Mouse (Mus musculus): Measurements from ENCODE around the gene Mvb12b. TPM values are rescaled to one million over a fixed set of nuclear protein-coding genes. Genes with fewer than 3 reads are reported as not detected.

The Mvb12b gene
- 15.1 TPM for polyA plus RNA-seq (2014; fragmentation: Illumina TruSeq; extraction: RNeasy Lipid Tissue Mini Kit (QIAGEN cat#74804); ENCODE audit: low read depth, low replicate concordance)

GRCm38 (mm10) chr2:33887328-33888099 lies at the start of gene Mvb12b:
TSS of gene Mvb12b (minus strand) at chr2:33887946.

Other genes with a start within 250 kb of the Mvb12b start
- gene Lmx1b, start 247.4 kb downstream of the Mvb12b start, polyA plus RNA-seq (2014; fragmentation: Illumina TruSeq; extraction: RNeasy Lipid Tissue Mini Kit (QIAGEN cat#74804); ENCODE audit: low read depth, low replicate concordance) = 0.08 TPM

All from heart, adult 10 weeks (tissue).